Mouse (Mus musculus) brain, embryonic 18.5 days (tissue): ENCODE results near the gene Cabin1.

Source experiments
- DNase-seq: peaks from one replicate; pipeline ENCODE4 v3.0.0-alpha.2; 2012; ENCODE audit warnings: low read depth, low spot score

Cabin1 gene

DNA sequence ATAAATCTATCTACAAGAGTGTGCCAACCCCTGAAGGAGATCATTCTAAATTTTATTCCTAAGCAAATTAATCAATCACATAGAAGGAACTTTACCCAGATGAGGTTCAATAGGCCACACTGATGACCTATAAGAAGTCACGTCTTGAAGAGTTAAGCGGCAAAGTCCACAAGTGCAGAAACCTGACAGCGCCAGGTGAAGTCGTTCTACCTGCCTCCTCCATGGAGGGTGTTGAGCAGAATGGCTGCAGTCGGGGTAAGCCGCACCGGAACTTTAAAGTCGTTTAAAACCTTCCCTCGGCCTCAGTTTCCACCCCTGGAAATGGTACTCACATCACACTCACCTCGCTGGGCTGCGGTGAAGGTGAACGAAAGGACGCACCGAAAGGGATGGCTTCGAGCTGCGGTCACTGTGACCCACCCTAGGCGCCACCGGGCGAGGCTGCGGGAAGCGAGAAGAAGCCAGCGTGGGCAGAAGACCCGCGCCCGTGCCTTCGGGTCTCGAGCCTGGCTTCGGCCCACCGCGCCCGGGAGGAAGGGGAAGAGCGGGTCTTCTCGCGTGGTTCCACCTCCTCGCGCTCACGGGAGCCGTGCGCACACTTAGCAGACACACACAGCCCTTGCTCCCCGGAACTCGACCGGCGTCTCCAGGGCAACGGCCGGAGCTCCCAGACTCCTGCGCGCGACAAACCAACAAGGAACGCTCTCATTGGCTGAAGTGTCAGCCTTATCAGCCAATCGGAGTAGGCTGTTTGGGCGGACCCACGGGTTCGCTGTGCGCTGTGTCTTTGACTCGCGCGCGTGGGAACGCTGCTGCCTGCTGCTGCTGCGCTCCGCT lies at the start of gene Cabin1:
Gene Cabin1 (minus strand): TSS at position 660 of the 837 bp plus-strand sequence.
- peak; percentile 95 for DNase-seq

GRCm38 (mm10) chr10:75804217-75804616 lies 40.1 kb upstream of the Cabin1 start:
- no peak for DNase-seq

- DNase-seq, result no peak
Measured at GRCm38 (mm10) chr10:75798176-75798696, 34.1 kb upstream of the Cabin1 start, which contains the start of gene Gstt1. Gene Gstt1, minus strand, starts transcription at chr10:75798584.

GRCm38 (mm10) chr10:75797619-75798175 lies 33.6 kb upstream of the Cabin1 start:
- DNase-seq, result no peak

DNA sequence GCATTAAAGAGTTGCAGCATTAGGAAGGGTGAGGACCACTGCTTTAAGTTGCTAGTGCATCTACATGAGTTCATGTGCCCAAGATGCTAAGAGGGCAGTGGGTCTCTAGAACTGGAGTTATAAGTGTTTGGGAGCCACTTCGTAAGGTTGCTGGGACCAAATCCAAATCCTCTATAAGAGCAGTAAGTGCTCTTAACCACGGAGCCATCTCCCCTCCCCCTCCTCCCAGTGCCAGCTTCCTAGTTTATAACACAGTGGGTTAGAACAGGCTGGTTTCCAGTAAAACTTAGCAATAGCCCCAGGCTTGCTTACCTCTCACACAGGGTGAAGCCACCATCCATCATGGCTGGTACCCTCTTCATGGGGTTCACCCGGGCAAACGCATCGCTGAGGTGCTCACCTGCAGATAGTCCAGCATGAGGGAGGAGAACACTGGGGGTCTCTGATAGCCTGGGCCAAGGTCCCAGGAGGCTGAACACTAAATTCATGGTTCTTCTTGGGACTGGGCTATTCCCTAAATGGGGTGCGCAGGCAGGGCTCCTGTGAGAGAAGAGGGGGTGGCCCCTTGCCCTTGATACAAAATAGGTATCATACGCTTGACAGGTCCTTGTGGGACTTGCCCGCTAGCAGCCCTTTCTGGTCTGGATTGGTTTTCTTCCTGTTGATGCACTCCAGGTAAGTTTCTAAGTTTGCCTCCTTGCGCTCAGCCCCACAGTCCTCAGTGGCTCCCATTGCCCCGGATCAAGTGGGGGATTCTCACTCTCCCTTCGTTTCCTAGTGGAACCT lies 32.8 kb upstream of the Cabin1 start:
- DNase-seq, result no peak

DNA sequence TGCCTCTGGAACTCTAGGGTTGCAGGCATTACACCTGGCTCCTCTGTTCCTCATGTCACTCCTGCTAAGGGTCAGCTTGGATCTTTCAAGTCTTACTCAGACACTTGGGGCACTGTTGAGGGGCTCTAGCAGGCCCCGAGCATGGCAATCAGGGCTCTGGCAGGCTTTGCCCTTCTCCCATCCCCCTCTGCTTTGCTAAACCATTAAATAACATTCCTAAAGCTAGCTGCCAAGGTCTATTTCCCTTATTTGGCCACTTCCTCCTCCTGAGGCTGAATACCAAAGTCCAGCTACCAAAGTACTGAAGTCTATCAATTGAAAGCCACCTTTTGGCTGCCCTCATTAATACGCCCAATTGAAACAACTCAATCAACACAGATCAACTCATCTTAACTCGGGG lies 30.7 kb upstream of the Cabin1 start:
- no peak for DNase-seq

- no peak for DNase-seq
Measured at GRCm38 (mm10) chr10:75790773-75791172, 26.6 kb upstream of the Cabin1 start.

DNA sequence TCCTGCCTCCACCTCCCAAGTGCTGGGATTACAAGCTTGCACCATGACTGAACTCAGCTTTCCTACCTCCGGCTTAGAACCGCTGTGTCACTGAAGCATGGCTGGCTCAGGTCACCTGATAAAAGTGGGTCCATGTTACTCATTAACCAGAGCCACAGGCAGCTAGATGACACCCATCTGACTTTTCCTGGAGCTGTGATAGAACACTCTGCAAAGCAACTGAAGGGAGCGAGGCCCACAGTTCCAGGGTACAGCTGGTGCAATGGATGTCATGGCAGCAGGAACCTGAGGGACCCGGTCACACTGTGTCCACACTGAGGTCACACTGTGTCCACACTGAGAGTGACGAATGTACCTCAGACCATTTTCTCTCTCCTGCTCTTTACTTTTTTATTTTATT lies 25.7 kb upstream of the Cabin1 start:
- DNase-seq, result no peak

DNA sequence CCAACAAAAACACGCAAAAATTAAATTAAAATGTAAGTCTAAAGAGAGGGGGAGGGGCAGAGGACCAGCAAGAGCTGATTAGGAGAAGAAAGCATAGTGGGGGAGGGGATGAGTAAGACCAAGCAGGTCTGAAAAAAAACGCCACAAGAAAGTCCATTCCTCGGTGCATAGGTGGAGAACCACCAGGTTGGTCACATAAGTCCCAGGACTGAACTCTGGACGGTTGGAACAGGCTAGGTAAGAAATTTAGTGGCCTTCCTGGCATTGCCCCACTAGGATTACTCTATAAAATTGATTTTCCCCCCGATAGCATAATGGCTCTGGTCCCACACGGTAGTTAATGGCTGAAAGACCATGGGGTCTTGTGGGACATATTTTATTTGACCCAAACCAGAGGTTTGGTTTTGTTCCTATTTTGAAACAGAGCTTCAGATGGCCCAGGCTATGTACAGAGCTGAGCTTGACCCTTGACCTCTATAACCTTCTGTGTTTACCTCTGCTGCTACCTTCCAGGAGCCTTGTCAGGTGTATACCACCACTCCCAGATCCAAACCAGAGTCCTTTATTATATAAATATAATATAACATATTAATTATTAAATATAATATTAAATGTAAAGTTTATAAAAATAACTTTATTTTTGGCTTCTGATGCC lies 25.1 kb upstream of the Cabin1 start:
- DNase-seq, result no peak

GRCm38 (mm10) chr10:75788277-75788676 lies 24.1 kb upstream of the Cabin1 start:
- no peak for DNase-seq

GRCm38 (mm10) chr10:75785442-75785841 lies 21.3 kb upstream of the Cabin1 start:
- DNase-seq, result no peak

DNA sequence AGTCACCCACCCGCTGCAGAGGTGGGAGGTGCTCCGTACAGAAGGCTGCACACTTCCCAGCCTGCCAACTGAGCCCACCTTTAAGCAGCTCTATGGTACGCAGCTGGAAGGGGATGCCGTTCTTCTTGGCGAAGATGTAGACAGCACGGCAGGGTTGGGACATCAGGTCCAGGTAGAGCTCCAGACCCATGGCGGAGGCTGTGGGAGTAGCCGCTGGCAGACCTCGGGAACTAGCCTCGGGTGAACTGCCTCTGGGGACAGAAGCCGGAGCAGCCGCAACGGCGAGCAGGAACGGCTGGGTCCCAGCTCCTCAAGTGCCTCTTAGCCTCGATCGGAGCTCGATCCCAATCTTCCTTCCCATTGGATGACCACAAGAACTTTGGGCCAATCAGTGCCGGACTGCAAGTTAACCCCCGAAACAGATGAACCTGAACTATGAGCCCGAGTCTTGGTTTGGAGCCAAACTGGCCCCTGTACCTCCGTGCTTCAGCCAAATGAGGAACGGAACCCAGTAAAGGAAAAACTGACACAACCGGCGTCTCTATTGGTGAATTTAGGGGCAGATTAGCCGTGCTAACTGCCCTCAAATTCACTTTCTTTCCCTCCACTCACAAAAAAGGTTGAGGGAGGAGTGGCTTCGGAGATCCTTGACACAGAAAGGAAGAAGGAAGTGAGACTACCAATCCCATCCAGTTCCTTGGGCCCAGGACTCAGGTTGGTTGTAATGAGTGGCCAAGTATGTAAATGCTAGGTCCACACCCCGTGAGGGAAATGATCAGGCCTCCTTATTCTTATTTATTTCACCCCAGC lies 16.8 kb upstream of the Cabin1 start, which contains the start of the genes Gm20441 and Gstt3:
Gene Gm20441 (minus strand): TSS at position 186 of the 810 bp plus-strand sequence.
Gene Gstt3 (minus strand): TSS at position 646 of the 810 bp plus-strand sequence.
- DNase-seq, result no peak

DNA sequence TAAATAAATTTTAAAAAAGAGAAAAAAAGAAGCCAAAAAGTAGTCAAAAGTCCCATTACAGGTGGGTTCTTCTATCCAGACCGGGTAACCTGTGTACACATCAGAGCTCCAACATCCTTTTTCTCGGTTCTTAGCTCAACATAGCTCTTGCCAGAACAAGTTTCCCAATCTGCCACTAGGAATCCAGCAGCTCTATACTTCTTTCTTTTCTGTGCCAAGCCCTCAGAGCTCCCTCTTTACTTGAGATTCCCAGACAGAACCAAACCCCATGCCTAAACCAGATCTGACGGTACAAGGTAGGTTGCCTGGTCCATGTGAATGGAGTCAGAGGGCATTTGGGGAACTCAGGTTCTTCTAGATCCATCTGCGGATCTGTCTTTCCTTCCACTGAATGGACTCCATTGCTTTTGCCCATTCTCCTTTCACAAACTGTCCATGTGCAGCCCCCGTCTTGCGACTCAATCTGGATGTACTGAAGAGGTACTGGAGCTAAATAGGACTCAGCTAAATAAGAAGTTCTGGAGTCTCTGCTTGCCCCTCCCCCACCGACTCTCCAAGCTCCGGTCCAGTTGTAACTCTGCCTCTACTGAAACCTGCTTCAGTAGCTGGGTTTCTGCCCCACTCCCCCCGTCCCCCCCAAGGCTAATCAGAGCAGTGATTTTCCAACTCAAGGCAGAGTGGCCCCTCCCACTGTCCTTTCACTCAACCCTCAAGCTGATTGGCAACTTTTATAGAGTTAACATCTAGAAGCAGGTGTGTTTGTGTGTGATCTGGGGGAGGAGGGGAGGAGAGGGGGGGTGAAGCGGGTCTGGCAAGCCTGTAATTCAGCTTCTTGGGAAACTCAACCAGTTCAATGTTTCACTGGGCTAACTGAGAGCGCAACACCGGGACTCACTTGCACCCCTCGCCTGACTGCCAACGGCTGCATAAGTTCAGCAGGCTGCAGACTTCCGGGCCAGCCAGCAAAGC lies 15.3 kb upstream of the Cabin1 start:
- no peak for DNase-seq

DNA sequence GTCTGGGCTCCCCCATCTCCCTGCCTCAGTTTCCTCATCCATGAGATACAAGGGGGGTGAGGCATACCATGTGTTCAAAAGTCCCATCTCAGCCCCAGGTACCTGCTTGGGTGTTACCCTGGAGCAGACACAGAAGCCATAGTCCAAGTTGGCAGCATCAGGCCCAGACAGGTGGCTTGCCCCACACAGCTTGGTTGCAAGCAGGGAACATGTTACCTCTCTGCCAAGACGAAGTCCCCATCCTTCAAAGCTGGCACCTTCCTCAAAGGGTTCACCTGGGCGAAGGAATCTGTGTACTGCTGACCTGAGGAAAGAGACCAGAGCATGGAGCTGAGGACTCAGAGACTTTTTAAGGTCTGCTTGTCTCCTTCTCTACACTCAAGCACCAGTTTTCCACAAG lies 13.7 kb upstream of the Cabin1 start:
- no peak for DNase-seq

DNA sequence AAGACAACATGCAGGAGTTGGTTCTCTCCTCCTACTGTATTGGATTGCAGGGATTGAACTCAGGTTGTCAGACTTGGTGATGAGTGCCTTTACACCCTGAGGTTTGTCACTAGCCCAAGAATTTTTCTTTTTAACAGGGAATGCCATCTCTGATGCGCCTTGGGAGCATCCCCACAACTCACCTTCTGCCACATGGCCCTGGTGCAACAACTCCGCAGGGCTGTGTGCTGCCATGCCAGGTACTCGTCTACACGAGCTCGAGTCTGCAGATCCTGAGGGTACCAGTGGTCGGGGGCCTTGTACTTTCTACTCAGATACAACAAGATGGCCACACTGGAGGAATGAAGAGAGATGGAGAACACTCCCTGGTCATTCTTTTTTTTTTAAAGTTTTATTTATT lies 12.4 kb upstream of the Cabin1 start:
- no peak for DNase-seq

DNA sequence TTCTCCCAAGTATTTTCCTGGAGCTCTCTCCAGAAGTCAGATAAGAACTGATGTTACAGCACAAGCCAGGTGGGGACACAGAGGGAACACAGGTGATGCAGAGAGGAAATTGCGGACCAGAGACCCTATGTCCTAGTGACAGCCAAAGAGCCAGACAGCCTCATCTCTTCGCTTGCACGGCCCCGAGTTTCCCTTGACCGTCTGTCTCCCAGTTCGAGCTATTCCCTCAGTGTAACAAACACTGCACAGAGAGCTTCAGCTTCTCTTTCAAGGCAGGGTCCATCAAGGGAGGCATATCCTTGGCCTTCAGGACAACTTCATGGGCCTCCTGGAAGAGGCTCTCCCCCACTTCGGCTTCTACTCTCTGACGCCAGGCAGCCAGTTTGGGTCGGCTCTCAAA lies 10.4 kb upstream of the Cabin1 start:
- no peak for DNase-seq

- DNase-seq, result no peak
Measured at GRCm38 (mm10) chr10:75774102-75774501, 10.0 kb upstream of the Cabin1 start.

GRCm38 (mm10) chr10:75772795-75773664 lies 8.9 kb upstream of the Cabin1 start, which contains the start of gene Ddt:
Gene Ddt, minus strand, starts transcription at chr10:75773414.
- peak; percentile 76 for DNase-seq
